Mouse (Mus musculus) liver, adult 2 months (tissue): Measurements from ENCODE around the gene Gpn2. TPM values are rescaled to one million over a fixed set of nuclear protein-coding genes. Genes with fewer than 3 reads are reported as not detected.

Experiments
- DNase-seq: peaks from one replicate; pipeline ENCODE4 v3.0.0-alpha.2; 2011; ENCODE audit warnings: low read depth, low spot score; ENCODE audit errors: extremely low read depth
- H3K27ac ChIP-seq: fragments of 200-500 bp; replicated peaks from 2 replicates; pipeline ENCODE4 v1.5.1; 2012; ENCODE audit warnings: low read depth, mild to moderate bottlenecking, control low read depth, inconsistent platforms, low read length; ENCODE audit not compliant: insufficient read depth
- H3K27me3 ChIP-seq: fragments of 200-500 bp; 2 replicates; pipeline ENCODE4 v1.6.1; 2012; ENCODE audit warnings: mild to moderate bottlenecking, moderate library complexity, low read length, inconsistent platforms; ENCODE audit not compliant: control insufficient read depth, insufficient read depth
- H3K36me3 ChIP-seq: fragments of 200-500 bp; 2 replicates; pipeline ENCODE4 v1.6.1; 2012; ENCODE audit warnings: low read length, inconsistent platforms; ENCODE audit not compliant: control insufficient read depth, insufficient read depth
- H3K4me1 ChIP-seq: fragments of 200-500 bp; 2 replicates; pipeline ENCODE4 v1.6.1; 2011; ENCODE audit warnings: low read length; ENCODE audit not compliant: control insufficient read depth, insufficient read depth
- H3K4me3 ChIP-seq: fragments of 200-500 bp; 2 replicates; pipeline ENCODE4 v1.5.1; 2011; ENCODE audit warnings: low read depth, mild to moderate bottlenecking, control low read depth, low read length, moderate library complexity; ENCODE audit not compliant: insufficient read depth
- H3K79me2 ChIP-seq: fragments of 200-500 bp; 2 replicates; pipeline ENCODE4 v1.6.1; 2012; ENCODE audit warnings: inconsistent platforms, mild to moderate bottlenecking, low read length, moderate library complexity; ENCODE audit not compliant: control insufficient read depth, insufficient read depth
- H3K9ac ChIP-seq: fragments of 200-500 bp; 2 replicates; pipeline ENCODE4 v1.6.1; 2012; ENCODE audit warnings: low read depth, mild to moderate bottlenecking, control low read depth, inconsistent platforms, low read length
- CTCF ChIP-seq: fragments of 200-500 bp; IDR thresholded peaks from 2 replicates; pipeline ENCODE4 v1.5.1; 2011; ENCODE audit warnings: low read depth, low read length, control low read depth
- POLR2A ChIP-seq: fragments of 200-500 bp; IDR thresholded peaks from 2 replicates; pipeline ENCODE4 v1.6.1; 2011; ENCODE audit warnings: low read length, control low read depth; ENCODE audit not compliant: insufficient read depth; ENCODE audit errors: extremely low read depth
- WGBS: fragments of 180-500 bp; shearing (Covaris S2); methylation state at CpG from one replicate; pipeline ENCODE4 v1.1.7; 2018; 5-methylcytosine and 5-hydroxymethylcytosine counted together
- polyA plus RNA-seq: library from polyadenylated mRNA; depleted of rRNA; stranded (reverse); fragments of >200 nt; gene quantifications from 2 replicates; pipeline ENCODE4 v1.2.3, GENCODE M21; 2012
- total RNA-seq: library from RNA; depleted of rRNA; stranded (reverse); fragments of >200 nt; gene quantifications from 2 replicates; pipeline ENCODE4 v1.2.3, GENCODE M21; 2014

Gene Gpn2
- total and polyA plus RNA-seq, 2 experiments, result 8.9 to 38.2 TPM

DNA sequence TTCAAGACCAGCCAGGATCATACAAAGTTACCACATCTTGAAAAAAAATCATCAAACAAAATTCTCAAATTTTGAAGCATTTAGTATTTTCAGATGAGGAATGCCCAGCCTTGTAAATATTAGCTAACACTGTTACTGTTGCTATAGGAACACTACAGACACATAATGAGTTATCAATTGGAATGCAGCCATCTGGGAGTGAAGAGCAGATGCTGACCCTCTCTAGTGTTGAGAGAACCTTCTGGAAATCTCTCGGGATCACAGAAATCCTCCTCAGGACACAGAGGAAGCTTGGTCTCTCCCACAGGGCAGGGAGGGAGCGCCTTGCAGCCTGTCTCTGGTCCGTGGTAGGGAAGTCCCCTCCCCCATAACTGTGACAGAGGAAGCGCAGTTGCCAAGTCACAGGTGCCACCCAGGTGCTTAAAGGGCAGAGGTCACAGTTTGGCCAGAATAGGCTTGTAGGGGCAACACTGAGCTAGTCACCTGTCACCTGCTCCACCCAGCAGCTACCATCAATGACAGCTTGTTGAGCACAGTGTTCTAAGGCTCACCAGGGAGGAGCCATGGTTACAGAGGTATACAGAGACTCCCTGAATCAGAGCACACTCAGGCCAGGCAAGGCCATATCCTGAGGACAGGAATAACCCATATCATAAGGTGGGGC lies 35.4 kb downstream of the Gpn2 start:
- Histone ChIP-seq H3K4me3 (no peak overlapping the region), H3K9ac (no peak overlapping the region), H3K27me3 (no peaks in the 10 kb centered on the region), H3K27ac (no peak overlapping the region), H3K4me1 (peaks cover 4% of the 10 kb centered on the region), H3K79me2 (peaks cover 4% of the 10 kb centered on the region; the same call in 1 of the 2 replicates), H3K36me3 (no peaks in the 10 kb centered on the region; the same call in 1 of the 2 replicates)
- DNase-seq, result peak; percentile 11
- WGBS, result 37% methylated on average over 4 of the region's 4 CpGs
- TF ChIP-seq CTCF, result no peak
- no peak for TF ChIP-seq POLR2A

DNA sequence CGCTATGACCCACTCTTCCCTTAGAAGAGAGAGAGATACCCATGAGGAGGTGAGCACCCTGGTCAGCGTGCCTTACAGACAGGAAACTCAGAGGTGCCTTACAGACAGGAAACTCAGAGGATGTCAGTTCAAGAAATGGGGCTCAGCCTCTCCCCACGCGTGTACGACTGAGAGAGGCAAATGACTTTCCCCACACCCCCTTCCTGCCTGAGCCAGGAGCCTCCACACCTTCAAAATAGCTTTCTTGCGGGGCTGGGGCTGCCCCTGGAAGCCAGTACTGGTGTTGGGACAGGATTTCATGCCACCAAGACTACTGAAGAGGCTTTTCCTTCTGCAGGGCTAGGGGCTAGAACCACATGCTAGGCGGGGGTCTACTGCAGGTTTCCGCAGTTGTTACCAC lies 36.5 kb downstream of the Gpn2 start:
- Histone ChIP-seq H3K36me3 (no peaks in the 10 kb centered on the region; the same call in 1 of the 2 replicates), H3K27ac (no peak overlapping the region), H3K79me2 (peaks cover 6% of the 10 kb centered on the region; the same call in 1 of the 2 replicates), H3K4me3 (no peak overlapping the region), H3K27me3 (no peaks in the 10 kb centered on the region), H3K9ac (no peak overlapping the region), H3K4me1 (peaks cover 4% of the 10 kb centered on the region)
- WGBS, result 84% methylated on average over 8 of the region's 8 CpGs
- TF ChIP-seq CTCF, result no peak
- no peak for TF ChIP-seq POLR2A
- no peak for DNase-seq

DNA sequence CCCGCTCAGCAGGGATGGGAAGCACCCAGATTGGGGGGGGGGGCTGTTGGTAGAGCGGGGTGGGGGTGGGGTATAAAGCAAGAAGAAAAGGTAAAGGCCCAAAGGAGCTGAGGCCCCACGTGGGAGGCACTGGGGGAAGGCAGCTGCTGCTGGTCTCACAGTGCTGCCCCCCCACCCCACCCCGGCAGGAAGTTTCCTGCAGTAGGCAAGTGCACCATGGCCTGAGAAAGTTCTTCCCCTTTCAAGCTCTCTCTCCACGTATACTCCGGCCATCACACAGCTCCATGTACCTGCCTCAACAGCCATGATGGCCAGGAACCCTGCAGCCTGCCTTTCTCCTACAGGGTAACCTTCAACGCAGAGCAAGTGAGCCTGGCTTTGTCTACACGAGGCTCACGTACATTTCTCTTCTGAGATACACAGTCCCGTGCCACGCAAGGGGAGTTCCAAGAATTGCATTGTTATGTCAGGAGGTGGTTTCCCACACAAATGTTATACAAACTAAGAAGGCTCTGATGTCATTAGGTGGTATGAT lies 38.1 kb downstream of the Gpn2 start:
- Histone ChIP-seq H3K36me3 (peaks cover 3% of the 10 kb centered on the region; the same call in 1 of the 2 replicates), H3K4me3 (no peak overlapping the region), H3K27me3 (no peaks in the 10 kb centered on the region), H3K4me1 (peaks cover 4% of the 10 kb centered on the region), H3K27ac (no peak overlapping the region), H3K9ac (no peak overlapping the region), H3K79me2 (peaks cover 13% of the 10 kb centered on the region; the same call in 1 of the 2 replicates)
- no peak for TF ChIP-seq POLR2A
- no peak for TF ChIP-seq CTCF
- no peak for DNase-seq
- 83% methylated on average over 11 of the region's 11 CpGs for WGBS

DNA sequence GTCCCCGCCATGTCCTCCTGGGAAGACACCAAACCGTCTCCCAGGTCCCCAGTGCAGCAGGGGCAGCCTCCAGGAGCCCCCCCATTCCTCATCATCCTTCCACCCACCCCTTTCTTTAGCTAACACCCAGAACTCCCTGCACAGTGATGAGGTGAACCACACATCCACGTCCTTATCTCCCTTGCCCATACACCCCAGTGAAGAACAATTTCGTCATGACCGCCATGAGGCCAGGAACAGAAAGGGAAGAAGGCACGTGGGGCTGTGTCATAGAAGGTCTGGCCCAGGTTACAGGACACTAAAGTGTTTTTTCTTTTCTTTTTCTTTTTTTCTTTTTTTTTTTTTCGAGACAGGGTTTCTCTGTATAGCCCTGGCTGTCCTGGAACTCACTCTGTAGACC lies 40.7 kb downstream of the Gpn2 start:
- no peak overlapping the region; the same call in 1 of the 2 replicates for H3K27ac ChIP-seq
- peaks cover 1% of the 10 kb centered on the region for H3K4me1 ChIP-seq
- H3K9ac ChIP-seq, result no peak overlapping the region
- H3K79me2 ChIP-seq, result peaks cover 22% of the 10 kb centered on the region; the same call in 1 of the 2 replicates
- no peak for DNase-seq
- no peaks in the 10 kb centered on the region for H3K27me3 ChIP-seq
- TF ChIP-seq CTCF, result no peak
- TF ChIP-seq POLR2A, result no peak
- H3K36me3 ChIP-seq, result peaks cover 3% of the 10 kb centered on the region; the same call in 1 of the 2 replicates
- H3K4me3 ChIP-seq, result no peak overlapping the region
- WGBS, result 87% methylated on average over 7 of the region's 7 CpGs

DNA sequence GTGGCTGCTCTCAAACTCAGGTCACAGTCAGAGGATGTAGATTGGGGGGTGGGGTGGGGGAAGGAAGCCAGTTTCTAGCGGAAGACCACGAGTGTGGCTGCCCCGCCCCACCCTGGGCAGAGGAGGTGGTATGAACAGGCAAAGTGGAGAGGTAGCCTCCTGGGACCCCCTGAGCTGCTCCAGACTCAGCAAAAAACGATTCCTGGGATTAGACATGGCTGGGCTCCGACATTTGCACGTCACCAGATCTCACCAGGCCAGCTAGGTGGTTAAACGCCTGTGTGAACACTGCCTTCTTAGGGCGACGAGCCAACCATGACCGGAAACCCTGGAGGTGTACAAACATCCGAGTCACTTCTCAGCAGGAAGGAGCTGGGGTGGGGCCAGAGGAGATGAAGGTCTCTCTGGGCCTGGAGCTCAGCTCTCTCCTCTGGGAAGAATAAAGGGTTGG lies 41.5 kb downstream of the Gpn2 start:
- WGBS, result 82% methylated on average over 11 of the region's 11 CpGs

DNA sequence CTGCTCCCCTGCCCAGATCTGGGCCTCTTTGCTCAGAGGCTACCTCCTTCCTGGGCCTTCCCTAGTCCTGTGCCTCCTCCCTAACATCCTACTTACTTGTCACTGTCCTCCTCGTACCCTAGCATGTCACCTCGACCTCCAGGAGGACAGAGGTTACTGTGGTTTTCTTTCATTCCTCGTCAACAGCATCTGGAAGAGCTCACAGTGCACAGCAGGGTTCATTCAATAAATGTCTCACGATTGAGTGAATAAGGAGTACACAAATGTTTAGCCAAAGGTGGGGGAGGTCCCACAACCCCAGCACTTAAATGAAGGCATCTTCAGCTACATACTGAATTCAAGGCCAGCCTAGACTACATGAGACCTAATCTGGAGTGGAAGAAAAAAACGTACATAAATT lies 42.1 kb downstream of the Gpn2 start:
- H3K9ac ChIP-seq, result no peak overlapping the region; the same call in 1 of the 2 replicates
- H3K27ac ChIP-seq, result peak overlapping the region; percentile 63
- no peaks in the 10 kb centered on the region for H3K27me3 ChIP-seq
- TF ChIP-seq CTCF (no peak), POLR2A (no peak)
- 73% methylated on average over 5 of the region's 5 CpGs for WGBS
- H3K4me1 ChIP-seq, result peaks cover 10% of the 10 kb centered on the region
- DNase-seq, result no peak
- H3K36me3 ChIP-seq, result peaks cover 3% of the 10 kb centered on the region; the same call in 1 of the 2 replicates
- H3K4me3 ChIP-seq, result no peak overlapping the region
- H3K79me2 ChIP-seq, result peaks cover 25% of the 10 kb centered on the region

More for the DNA sequence above, 41.5 kb downstream of the Gpn2 start:
- no peaks in the 10 kb centered on the region for H3K27me3 ChIP-seq
- TF ChIP-seq POLR2A (no peak), CTCF (no peak)
- H3K36me3 ChIP-seq, result peaks cover 3% of the 10 kb centered on the region; the same call in 1 of the 2 replicates
- no peak overlapping the region for H3K9ac ChIP-seq
- DNase-seq, result no peak
- no peak overlapping the region for H3K4me3 ChIP-seq
- H3K79me2 ChIP-seq, result peaks cover 28% of the 10 kb centered on the region
- H3K4me1 ChIP-seq, result peaks cover 6% of the 10 kb centered on the region
- H3K27ac ChIP-seq, result peak overlapping the region; percentile 74
